Mouse (Mus musculus): ENCODE results near the gene Olfr370.

- TF ChIP-seq CTCF (IDR thresholded peaks at IDR 0.05; ENCODE audit: control insufficient read depth, insufficient read depth, insufficient replicate concordance, low read depth, low read length): no peak
- TF ChIP-seq POLR2A (IDR thresholded peaks at IDR 0.05; ENCODE audit: control insufficient read depth, low read depth, low read length): no peak
Observed at GRCm38 (mm10) chr8:83592682-83593081, 57.1 kb downstream of the Olfr370 start.
